Mouse (Mus musculus) lung, adult 2 months (tissue): ENCODE measurements at regions not wholly inside any gene's neighbourhood (a gene's known extent, or its start where the extent isn't known, plus 50 kb on each side); places are given as distances from the start of the nearest gene placed in this dataset.

Experiments used
- DNase-seq: peaks from one replicate; pipeline ENCODE4 v3.0.0; 2022
- H3K4me1 ChIP-seq: fragments of 200-500 bp; 2 replicates; pipeline ENCODE4 v1.6.1; 2011; ENCODE audit warnings: low read length; ENCODE audit not compliant: control insufficient read depth, insufficient read depth
- H3K4me3 ChIP-seq: fragments of 200-500 bp; replicated peaks from 2 replicates; pipeline ENCODE3; 2011; ENCODE audit warnings: low read depth, mild to moderate bottlenecking, control low read depth, low read length; ENCODE audit errors: extremely low read depth
- CTCF ChIP-seq: fragments of 200-500 bp; IDR thresholded peaks from 2 replicates; pipeline ENCODE4 v1.5.1; 2011; ENCODE audit warnings: mild to moderate bottlenecking, low read length, control low read depth; ENCODE audit not compliant: insufficient read depth
- POLR2A ChIP-seq: fragments of 200-500 bp; IDR thresholded peaks from 2 replicates; pipeline ENCODE4 v1.6.1; 2011; ENCODE audit warnings: low read depth, mild to moderate bottlenecking, control low read depth, low read length, borderline replicate concordance; ENCODE audit errors: extremely low read depth
- WGBS: fragments of 180-500 bp; shearing (Covaris S2); methylation state at CpG from one replicate; pipeline ENCODE4 v1.1.7; 2018; 5-methylcytosine and 5-hydroxymethylcytosine counted together

GRCm38 (mm10) chr2:117962531-117962930, 149.1 kb upstream of the Thbs1 start:
- Histone ChIP-seq H3K4me1 (no peaks in the 10 kb centered on the region; the same call in 1 of the 2 replicates), H3K4me3 (no peak overlapping the region)
- DNase-seq = no peak
- no peak for TF ChIP-seq CTCF
- no peak for TF ChIP-seq POLR2A
- 51% methylated on average over 4 of the region's 4 CpGs for WGBS

GRCm38 (mm10) chr2:117963526-117963925, 148.2 kb upstream of the Thbs1 start:
- no peak for DNase-seq
- no peak overlapping the region for H3K4me3 ChIP-seq
- H3K4me1 ChIP-seq = no peaks in the 10 kb centered on the region; the same call in 1 of the 2 replicates
- 67% methylated on average over 2 of the region's 2 CpGs for WGBS
- no peak for TF ChIP-seq CTCF
- no peak for TF ChIP-seq POLR2A

- Histone ChIP-seq H3K4me3 (no peak overlapping the region), H3K4me1 (no peaks in the 10 kb centered on the region)
- 88% methylated on average over 4 of the region's 4 CpGs for WGBS
- TF ChIP-seq POLR2A (no peak), CTCF (no peak)
- no peak for DNase-seq
Observed at GRCm38 (mm10) chr2:117965758-117966157, 145.9 kb upstream of the Thbs1 start.

- DNase-seq = no peak
- no peak for TF ChIP-seq CTCF
- no peaks in the 10 kb centered on the region for H3K4me1 ChIP-seq
- H3K4me3 ChIP-seq = no peak overlapping the region
- 92% methylated on average over 1 of the region's 1 CpGs for WGBS
Observed at GRCm38 (mm10) chr2:117968731-117969130, 142.9 kb upstream of the Thbs1 start.

GRCm38 (mm10) chr2:117970631-117971030, 141.0 kb upstream of the Thbs1 start:
- Histone ChIP-seq H3K4me1 (no peaks in the 10 kb centered on the region), H3K4me3 (no peak overlapping the region)
- DNase-seq = no peak
- TF ChIP-seq POLR2A (no peak), CTCF (no peak)
- 89% methylated on average over 5 of the region's 5 CpGs for WGBS

GRCm38 (mm10) chr2:117977033-117977432, 134.6 kb upstream of the Thbs1 start:
- TF ChIP-seq CTCF (no peak), POLR2A (no peak)
- no peak for DNase-seq
- no peaks in the 10 kb centered on the region for H3K4me1 ChIP-seq
- WGBS = 84% methylated on average over 9 of the region's 9 CpGs
- no peak overlapping the region for H3K4me3 ChIP-seq

GRCm38 (mm10) chr2:117980856-117981255, 130.8 kb upstream of the Thbs1 start:
- Histone ChIP-seq H3K4me3 (no peak overlapping the region), H3K4me1 (no peaks in the 10 kb centered on the region)
- DNase-seq = no peak
- 74% methylated on average over 2 of the region's 2 CpGs for WGBS
- TF ChIP-seq POLR2A = no peak
- TF ChIP-seq CTCF = no peak

- Histone ChIP-seq H3K4me1 (peaks cover 6% of the 10 kb centered on the region; the same call in 1 of the 2 replicates), H3K4me3 (no peak overlapping the region)
- DNase-seq = no peak
- TF ChIP-seq CTCF (no peak), POLR2A (no peak)
- 89% methylated on average over 5 of the region's 5 CpGs for WGBS
Observed at GRCm38 (mm10) chr2:117984569-117984968, 127.1 kb upstream of the Thbs1 start.

- H3K4me3 ChIP-seq = no peak overlapping the region
- DNase-seq = no peak
- TF ChIP-seq POLR2A = no peak
- TF ChIP-seq CTCF = no peak
- WGBS = 56% methylated on average over 10 of the region's 10 CpGs
- peaks cover 6% of the 10 kb centered on the region; the same call in 1 of the 2 replicates for H3K4me1 ChIP-seq
Observed at GRCm38 (mm10) chr2:117987426-117988215, 124.1 kb upstream of the Thbs1 start.

- WGBS = 25% methylated on average over 11 of the region's 11 CpGs
- Histone ChIP-seq H3K4me3 (no peak overlapping the region), H3K4me1 (peaks cover 6% of the 10 kb centered on the region; the same call in 1 of the 2 replicates)
- TF ChIP-seq POLR2A (no peak), CTCF (no peak)
- DNase-seq = no peak
Observed at GRCm38 (mm10) chr2:117988396-117989173, 123.1 kb upstream of the Thbs1 start.
